Mouse (Mus musculus) spleen, adult 2 months (tissue): ENCODE measurements at regions not wholly inside any gene's neighbourhood (a gene's known extent, or its start where the extent isn't known, plus 50 kb on each side); places are given as distances from the start of the nearest gene placed in this dataset.

ENCODE experiments used
- CTCF ChIP-seq: fragments of 200-500 bp; IDR thresholded peaks from 2 replicates; pipeline ENCODE4 v1.5.1; 2011; ENCODE audit warnings: mild to moderate bottlenecking, inconsistent platforms; ENCODE audit not compliant: insufficient read depth, insufficient read length, insufficient replicate concordance; ENCODE audit errors: extremely low read depth
- POLR2A ChIP-seq: fragments of 200-500 bp; IDR thresholded peaks from 2 replicates; pipeline ENCODE4 v1.6.1; 2011; ENCODE audit warnings: low read depth, low read length, inconsistent platforms

- TF ChIP-seq CTCF (no peak), POLR2A (no peak)
Measured at GRCm38 (mm10) chr8:103634951-103635350, 466.5 kb upstream of the Cdh5 start.
